In the genomic region with DNA sequence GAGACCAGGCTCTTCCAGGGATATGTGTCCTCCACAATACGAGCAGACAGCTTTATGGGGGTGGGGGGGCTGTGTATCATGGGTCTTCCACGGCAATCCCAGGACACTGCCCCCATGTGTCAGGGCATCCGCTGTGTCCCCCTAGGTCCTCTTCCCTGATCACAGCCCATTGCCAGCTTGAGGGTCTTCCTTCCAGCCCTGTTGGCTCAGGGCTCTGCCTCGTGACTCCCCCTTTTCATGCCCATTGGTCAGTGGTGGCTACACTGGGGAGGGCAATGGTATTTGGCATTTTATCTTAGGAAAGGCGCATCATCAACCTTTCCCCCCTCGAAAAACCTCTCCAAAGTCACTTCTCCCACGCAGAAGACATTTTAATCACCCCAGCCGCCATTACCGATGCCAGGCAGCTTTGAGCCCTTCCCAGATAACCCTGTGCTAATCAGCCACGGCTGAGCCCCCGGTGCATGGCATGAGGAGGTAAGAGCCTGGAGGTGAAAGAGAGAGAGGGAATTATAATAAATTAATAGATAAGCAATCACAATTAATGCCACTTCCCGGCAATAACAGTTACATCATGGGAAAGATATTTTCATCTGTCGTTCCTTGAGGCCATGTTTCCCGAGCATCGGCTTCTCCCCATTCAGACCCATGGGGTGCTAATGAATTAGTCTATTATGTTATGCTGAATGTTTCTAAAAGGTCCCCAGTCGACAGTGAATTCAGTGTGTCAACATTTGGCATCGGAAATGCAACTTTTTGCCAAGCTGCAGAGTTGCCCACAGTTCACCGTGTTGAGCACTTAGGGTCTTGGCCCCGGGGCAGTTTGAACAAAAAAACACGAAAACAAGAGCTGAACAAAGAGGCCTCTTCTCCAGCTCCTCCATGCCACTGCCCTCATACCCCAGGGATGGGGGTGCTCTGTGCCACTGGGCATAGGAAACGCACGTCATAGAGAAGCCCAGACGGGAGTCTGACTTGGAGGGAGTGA, we compare ENCODE assay signal across 10 mouse cellular contexts.
DNase-seq lines count a peak whose midpoint lies in the region; ATAC-seq lines count a peak whose summit lies in the region.
"Had no signal": no experiment of that assay in that cellular context is flagged by ENCODE, and none has a peak within 500 bp of the region (broad histone marks: within the 10 kb centered on the region; RNA-seq: fewer than 3 reads in every experiment).

No protein-coding gene starts in this region.

- no peak overlapping the region for H3K4me3 ChIP-seq in midbrain, embryonic 13.5 days (replicated peaks)
- no peak overlapping the region for H3K4me3 ChIP-seq in midbrain, embryonic 11.5 days (ENCODE audit: low read depth, low read length)
- H3K4me3 ChIP-seq in neural tube, embryonic 15.5 days (replicated peaks) = no peak overlapping the region
- no peak overlapping the region for H3K4me3 ChIP-seq in intestine, embryonic 16.5 days (ENCODE audit: low read length)

- H3K9me3 ChIP-seq in midbrain, embryonic 13.5 days = no peaks in the 10 kb centered on the region
- no peaks in the 10 kb centered on the region for H3K9me3 ChIP-seq in midbrain, embryonic 11.5 days (ENCODE audit: control insufficient read depth, low read length)
- H3K9me3 ChIP-seq in neural tube, embryonic 15.5 days (replicated peaks) = no peaks in the 10 kb centered on the region
- no peaks in the 10 kb centered on the region for H3K9me3 ChIP-seq in intestine, embryonic 16.5 days (ENCODE audit: control insufficient read depth, low read length)

- no peaks in the 10 kb centered on the region for H3K36me3 ChIP-seq in midbrain, embryonic 13.5 days
- H3K36me3 ChIP-seq in midbrain, embryonic 11.5 days (ENCODE audit: control insufficient read depth, insufficient read depth, low read length) = no peaks in the 10 kb centered on the region
- H3K36me3 ChIP-seq in neural tube, embryonic 15.5 days = no peaks in the 10 kb centered on the region
- H3K36me3 ChIP-seq in intestine, embryonic 16.5 days (ENCODE audit: control insufficient read depth, insufficient read depth, low read length) = no peaks in the 10 kb centered on the region
- H3K36me3 ChIP-seq: G1E had no signal

- H3K27me3 ChIP-seq in midbrain, embryonic 13.5 days = no peaks in the 10 kb centered on the region
- H3K27me3 ChIP-seq in midbrain, embryonic 11.5 days (ENCODE audit: control insufficient read depth, insufficient read depth, low read length) = no peaks in the 10 kb centered on the region
- H3K27me3 ChIP-seq in neural tube, embryonic 15.5 days (replicated peaks) = peaks cover 39% of the 10 kb centered on the region
- H3K27me3 ChIP-seq in intestine, embryonic 16.5 days (replicated peaks; ENCODE audit: control insufficient read depth, insufficient read depth, low read length) = no peaks in the 10 kb centered on the region

- H3K4me1 ChIP-seq in midbrain, embryonic 13.5 days (replicated peaks) = peaks cover 14% of the 10 kb centered on the region
- H3K4me1 ChIP-seq in midbrain, embryonic 11.5 days (ENCODE audit: control insufficient read depth, insufficient read depth, low read length) = no peaks in the 10 kb centered on the region
- peaks cover 21% of the 10 kb centered on the region for H3K4me1 ChIP-seq in neural tube, embryonic 15.5 days
- no peaks in the 10 kb centered on the region for H3K4me1 ChIP-seq in intestine, embryonic 16.5 days (ENCODE audit: control insufficient read depth, insufficient read depth, low read length)

- ATAC-seq in midbrain, embryonic 13.5 days = peak; percentile 65; the same call in 1 of the 2 replicates
- ATAC-seq in midbrain, embryonic 11.5 days (ENCODE audit: low FRiP score) = no peak
- 0 out of 2 replicates have a peak, but pooled peaks have one; percentile 30 for ATAC-seq in neural tube, embryonic 15.5 days (ENCODE audit: low FRiP score)
- no peak for ATAC-seq in intestine, embryonic 16.5 days

- H3K27ac ChIP-seq in midbrain, embryonic 13.5 days = no peak overlapping the region
- H3K27ac ChIP-seq in midbrain, embryonic 11.5 days (ENCODE audit: low read depth, low read length) = no peak overlapping the region
- peak overlapping the region; percentile 56 for H3K27ac ChIP-seq in neural tube, embryonic 15.5 days (replicated peaks)
- no peak overlapping the region for H3K27ac ChIP-seq in intestine, embryonic 16.5 days (ENCODE audit: low read length)

- no peak overlapping the region for H3K9ac ChIP-seq in midbrain, embryonic 13.5 days (replicated peaks)
- no peak overlapping the region for H3K9ac ChIP-seq in midbrain, embryonic 11.5 days (ENCODE audit: low read length)
- no peak overlapping the region for H3K9ac ChIP-seq in neural tube, embryonic 15.5 days (replicated peaks)
- no peak overlapping the region for H3K9ac ChIP-seq in intestine, embryonic 16.5 days (ENCODE audit: low read depth, low read length)

- H3K4me2 ChIP-seq in midbrain, embryonic 13.5 days (replicated peaks) = no peak overlapping the region
- H3K4me2 ChIP-seq in midbrain, embryonic 11.5 days = no peak overlapping the region
- H3K4me2 ChIP-seq in neural tube, embryonic 15.5 days = 0 out of 2 replicates have a peak overlapping the region, but pooled peaks have one; percentile 13
- H3K4me2 ChIP-seq in intestine, embryonic 16.5 days (ENCODE audit: low read depth, low read length) = no peak overlapping the region

- DNase-seq in adrenal gland, postnatal 10 days = peak; percentile 18
- no peak for DNase-seq in adrenal gland, postnatal 14 days
- DNase-seq in midbrain, embryonic 11.5 days (ENCODE audit: low spot score, missing footprints) = no peak
- DNase-seq in layer of hippocampus, postnatal 14 days (ENCODE audit: low spot score in 2 of 2) = peak; percentile 42 to 71
- no peak for DNase-seq in kidney, postnatal 14 days
- DNase-seq: gastrocnemius, postnatal 14 days had no signal

- 62% methylated on average over 23 of the region's 23 CpGs for WGBS in midbrain, embryonic 13.5 days
- WGBS in midbrain, embryonic 11.5 days = 80% methylated on average over 23 of the region's 23 CpGs
- 41% methylated on average over 23 of the region's 23 CpGs for WGBS in neural tube, embryonic 15.5 days
- 73% methylated on average over 23 of the region's 23 CpGs for WGBS in intestine, embryonic 16.5 days

Comparison
In these comparisons a context has a peak if more than half of its experiments do, and no peak if none do; other contexts are left out.
1. DNase-seq: peak in adrenal gland, postnatal 10 days (single experiment) and layer of hippocampus, postnatal 14 days (2 of 2); none in adrenal gland, postnatal 14 days (single experiment), midbrain, embryonic 11.5 days (single experiment) and kidney, postnatal 14 days (single experiment).
2. ATAC-seq: peak in midbrain, embryonic 13.5 days (single experiment) and neural tube, embryonic 15.5 days (single experiment); none in midbrain, embryonic 11.5 days (single experiment) and intestine, embryonic 16.5 days (single experiment).